In the genomic region with DNA sequence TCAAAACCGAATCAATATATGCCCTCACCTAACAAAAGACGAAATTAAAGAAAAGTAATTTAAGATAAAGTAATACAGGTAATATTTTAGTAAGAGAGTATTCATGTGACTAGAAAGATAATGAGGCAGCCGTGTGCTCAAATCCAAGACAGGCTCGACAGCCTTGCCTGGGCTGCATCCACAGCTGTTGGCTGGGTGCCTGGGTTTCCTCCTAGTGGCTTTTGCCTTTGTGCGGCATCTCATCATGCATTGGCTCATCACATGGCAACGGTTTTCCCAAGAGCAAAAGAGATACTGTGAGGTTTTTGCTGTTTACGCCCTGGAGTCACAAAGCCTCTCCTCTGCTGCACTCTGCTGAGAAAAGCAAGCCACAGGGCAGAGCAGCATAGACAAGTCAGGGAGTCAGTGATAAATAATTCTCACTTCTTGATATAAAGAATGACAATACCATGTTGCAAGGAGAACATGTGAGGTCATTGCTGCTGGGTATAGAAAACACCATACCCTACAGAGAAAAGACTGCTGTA, we compare ENCODE assay signal across 12 mouse cellular contexts.
DNase-seq lines count a peak whose midpoint lies in the region; ATAC-seq lines count a peak whose summit lies in the region.
"Had no signal": no experiment of that assay in that cellular context is flagged by ENCODE, and none has a peak within 500 bp of the region (broad histone marks: within the 10 kb centered on the region; RNA-seq: fewer than 3 reads in every experiment).

No protein-coding gene starts in this region.

- WGBS in embryonic facial prominence, embryonic 14.5 days = 72% methylated on average over 7 of the region's 7 CpGs
- 85% methylated on average over 7 of the region's 7 CpGs for WGBS in embryonic facial prominence, embryonic 10.5 days
- WGBS in midbrain, embryonic 14.5 days = 62% methylated on average over 7 of the region's 7 CpGs
- WGBS in midbrain, embryonic 10.5 days = 89% methylated on average over 7 of the region's 7 CpGs
- 51% methylated on average over 7 of the region's 7 CpGs for WGBS in forebrain, embryonic 16.5 days
- WGBS in neural tube, embryonic 15.5 days = 60% methylated on average over 7 of the region's 7 CpGs
- 79% methylated on average over 7 of the region's 7 CpGs for WGBS in kidney, embryonic 15.5 days

- no peak overlapping the region for H3K27ac ChIP-seq in embryonic facial prominence, embryonic 14.5 days (replicated peaks; ENCODE audit: low read depth, low read length)
- H3K27ac ChIP-seq in embryonic facial prominence, embryonic 10.5 days (replicated peaks) = no peak overlapping the region
- 0 out of 2 replicates have a peak overlapping the region, but pooled peaks have one; percentile 5 for H3K27ac ChIP-seq in midbrain, embryonic 14.5 days (replicated peaks; ENCODE audit: low read depth, low read length)
- no peak overlapping the region for H3K27ac ChIP-seq in midbrain, embryonic 10.5 days (replicated peaks)
- H3K27ac ChIP-seq in forebrain, embryonic 16.5 days (ENCODE audit: low read length) = no peak overlapping the region
- no peak overlapping the region for H3K27ac ChIP-seq in neural tube, embryonic 15.5 days (replicated peaks)
- no peak overlapping the region for H3K27ac ChIP-seq in kidney, embryonic 15.5 days

- no peaks in the 10 kb centered on the region for H3K36me3 ChIP-seq in embryonic facial prominence, embryonic 14.5 days (ENCODE audit: control insufficient read depth, insufficient read depth, low read length)
- H3K36me3 ChIP-seq in embryonic facial prominence, embryonic 10.5 days (replicated peaks) = no peaks in the 10 kb centered on the region
- no peaks in the 10 kb centered on the region for H3K36me3 ChIP-seq in midbrain, embryonic 14.5 days (ENCODE audit: control insufficient read depth, insufficient read depth, low read length)
- no peaks in the 10 kb centered on the region for H3K36me3 ChIP-seq in midbrain, embryonic 10.5 days
- H3K36me3 ChIP-seq in forebrain, embryonic 16.5 days (ENCODE audit: control insufficient read depth, insufficient read depth) = no peaks in the 10 kb centered on the region
- H3K36me3 ChIP-seq in neural tube, embryonic 15.5 days = no peaks in the 10 kb centered on the region
- H3K36me3 ChIP-seq in kidney, embryonic 15.5 days = no peaks in the 10 kb centered on the region

- no peaks in the 10 kb centered on the region for H3K4me1 ChIP-seq in embryonic facial prominence, embryonic 14.5 days (ENCODE audit: control insufficient read depth, insufficient read depth, low read length)
- no peaks in the 10 kb centered on the region for H3K4me1 ChIP-seq in embryonic facial prominence, embryonic 10.5 days
- H3K4me1 ChIP-seq in midbrain, embryonic 14.5 days (ENCODE audit: control insufficient read depth, insufficient read depth, low read length) = 0 out of 2 replicates have a peak, but pooled peaks cover 3% of the 10 kb centered on the region
- H3K4me1 ChIP-seq in midbrain, embryonic 10.5 days = peaks cover 9% of the 10 kb centered on the region
- H3K4me1 ChIP-seq in forebrain, embryonic 16.5 days (replicated peaks; ENCODE audit: control insufficient read depth, insufficient read depth, low read length) = peaks cover 2% of the 10 kb centered on the region; the same call in 1 of the 2 replicates
- 0 out of 2 replicates have a peak, but pooled peaks cover 3% of the 10 kb centered on the region for H3K4me1 ChIP-seq in neural tube, embryonic 15.5 days
- H3K4me1 ChIP-seq in kidney, embryonic 15.5 days = no peaks in the 10 kb centered on the region
- H3K4me1 ChIP-seq: megakaryocyte, embryonic 14.5 days had no signal

- no peaks in the 10 kb centered on the region for H3K27me3 ChIP-seq in embryonic facial prominence, embryonic 14.5 days (replicated peaks; ENCODE audit: control insufficient read depth, insufficient read depth, low read length)
- no peaks in the 10 kb centered on the region for H3K27me3 ChIP-seq in embryonic facial prominence, embryonic 10.5 days (replicated peaks; ENCODE audit: low read depth, poor library complexity, severe bottlenecking)
- H3K27me3 ChIP-seq in midbrain, embryonic 14.5 days (ENCODE audit: control insufficient read depth, insufficient read depth, low read length) = no peaks in the 10 kb centered on the region
- no peaks in the 10 kb centered on the region for H3K27me3 ChIP-seq in midbrain, embryonic 10.5 days (ENCODE audit: low read depth, poor library complexity, severe bottlenecking)
- H3K27me3 ChIP-seq in forebrain, embryonic 16.5 days (replicated peaks; ENCODE audit: control insufficient read depth, insufficient read depth, low read length) = no peaks in the 10 kb centered on the region
- H3K27me3 ChIP-seq in neural tube, embryonic 15.5 days (replicated peaks) = no peaks in the 10 kb centered on the region
- H3K27me3 ChIP-seq in kidney, embryonic 15.5 days = no peaks in the 10 kb centered on the region
- H3K27me3 ChIP-seq: megakaryocyte, embryonic 14.5 days had no signal

- H3K9me3 ChIP-seq in embryonic facial prominence, embryonic 14.5 days (ENCODE audit: control insufficient read depth, low read length) = no peaks in the 10 kb centered on the region
- no peaks in the 10 kb centered on the region for H3K9me3 ChIP-seq in embryonic facial prominence, embryonic 10.5 days
- no peaks in the 10 kb centered on the region for H3K9me3 ChIP-seq in midbrain, embryonic 14.5 days (ENCODE audit: control insufficient read depth, low read length)
- no peaks in the 10 kb centered on the region for H3K9me3 ChIP-seq in midbrain, embryonic 10.5 days (replicated peaks)
- no peaks in the 10 kb centered on the region for H3K9me3 ChIP-seq in forebrain, embryonic 16.5 days (ENCODE audit: control insufficient read depth, low read length)
- H3K9me3 ChIP-seq in neural tube, embryonic 15.5 days (replicated peaks) = no peaks in the 10 kb centered on the region
- no peaks in the 10 kb centered on the region for H3K9me3 ChIP-seq in kidney, embryonic 15.5 days (replicated peaks)
- H3K9me3 ChIP-seq: megakaryocyte, embryonic 14.5 days had no signal

- H3K4me3 ChIP-seq in embryonic facial prominence, embryonic 14.5 days (ENCODE audit: low read depth, low read length) = no peak overlapping the region
- H3K4me3 ChIP-seq in embryonic facial prominence, embryonic 10.5 days = no peak overlapping the region
- no peak overlapping the region for H3K4me3 ChIP-seq in midbrain, embryonic 14.5 days (replicated peaks; ENCODE audit: low read depth, low read length)
- H3K4me3 ChIP-seq in midbrain, embryonic 10.5 days = no peak overlapping the region
- no peak overlapping the region for H3K4me3 ChIP-seq in forebrain, embryonic 16.5 days (replicated peaks; ENCODE audit: low read length)
- H3K4me3 ChIP-seq in neural tube, embryonic 15.5 days (replicated peaks) = no peak overlapping the region
- no peak overlapping the region for H3K4me3 ChIP-seq in kidney, embryonic 15.5 days (replicated peaks)
- H3K4me3 ChIP-seq: megakaryocyte, embryonic 14.5 days had no signal

- no peak overlapping the region for H3K9ac ChIP-seq in embryonic facial prominence, embryonic 14.5 days (ENCODE audit: low read depth, low read length)
- no peak overlapping the region for H3K9ac ChIP-seq in midbrain, embryonic 14.5 days (replicated peaks; ENCODE audit: low read length)
- no peak overlapping the region for H3K9ac ChIP-seq in forebrain, embryonic 16.5 days (replicated peaks; ENCODE audit: low read depth, low read length)
- no peak overlapping the region for H3K9ac ChIP-seq in neural tube, embryonic 15.5 days (replicated peaks)
- H3K9ac ChIP-seq in kidney, embryonic 15.5 days = no peak overlapping the region

- DNase-seq in embryonic facial prominence, embryonic 14.5 days (ENCODE audit: low spot score) = peak; percentile 31
- no peak for DNase-seq in embryonic facial prominence, embryonic 10.5 days (ENCODE audit: low spot score)
- peak; percentile 72 for DNase-seq in midbrain, embryonic 14.5 days
- no peak for DNase-seq in midbrain, embryonic 10.5 days (ENCODE audit: low spot score)
- DNase-seq in thymus, postnatal 36 days = no peak
- DNase-seq: heart, adult 11 months; spleen, adult 18-20 months had no signal

- ATAC-seq in embryonic facial prominence, embryonic 14.5 days (ENCODE audit: low read depth) = 0 out of 2 replicates have a peak, but pooled peaks have one; percentile 12
- ATAC-seq in midbrain, embryonic 14.5 days (ENCODE audit: low FRiP score, low TSS enrichment) = peak; percentile 62; the same call in 1 of the 2 replicates
- peak; percentile 83 for ATAC-seq in forebrain, embryonic 16.5 days
- peak; percentile 78 for ATAC-seq in neural tube, embryonic 15.5 days (ENCODE audit: low FRiP score)
- no peak for ATAC-seq in kidney, embryonic 15.5 days (replicated peaks; ENCODE audit: low FRiP score)

- no peak overlapping the region for H3K4me2 ChIP-seq in embryonic facial prominence, embryonic 14.5 days (ENCODE audit: low read depth, low read length)
- no peak overlapping the region for H3K4me2 ChIP-seq in midbrain, embryonic 14.5 days (ENCODE audit: low read length)
- no peak overlapping the region for H3K4me2 ChIP-seq in forebrain, embryonic 16.5 days (ENCODE audit: low read length)
- H3K4me2 ChIP-seq in neural tube, embryonic 15.5 days = no peak overlapping the region
- H3K4me2 ChIP-seq in kidney, embryonic 15.5 days = no peak overlapping the region
- H3K4me2 ChIP-seq: liver, embryonic 11.5 days had no signal

Comparison
In these comparisons a context has a peak if more than half of its experiments do, and no peak if none do; other contexts are left out.
1. DNase-seq: peak in embryonic facial prominence, embryonic 14.5 days (single experiment) and midbrain, embryonic 14.5 days (single experiment); none in embryonic facial prominence, embryonic 10.5 days (single experiment), midbrain, embryonic 10.5 days (single experiment) and thymus, postnatal 36 days (0 of 2).